Mouse (Mus musculus) CD4-positive, CD25-positive, alpha-beta regulatory T cell, adult 9 weeks (primary cell): Measurements from ENCODE around the gene Gm36245. TPM values are rescaled to one million over a fixed set of nuclear protein-coding genes. Genes with fewer than 3 reads are reported as not detected.

Source experiments
- polyA plus RNA-seq: library from polyadenylated mRNA; unstranded; fragments of 100-300 nt; shearing (Covaris generic); gene quantifications from one replicate; pipeline ENCODE4 v1.2.1, GENCODE M21; 2017

Gm36245 gene
- not detected for polyA plus RNA-seq

DNA sequence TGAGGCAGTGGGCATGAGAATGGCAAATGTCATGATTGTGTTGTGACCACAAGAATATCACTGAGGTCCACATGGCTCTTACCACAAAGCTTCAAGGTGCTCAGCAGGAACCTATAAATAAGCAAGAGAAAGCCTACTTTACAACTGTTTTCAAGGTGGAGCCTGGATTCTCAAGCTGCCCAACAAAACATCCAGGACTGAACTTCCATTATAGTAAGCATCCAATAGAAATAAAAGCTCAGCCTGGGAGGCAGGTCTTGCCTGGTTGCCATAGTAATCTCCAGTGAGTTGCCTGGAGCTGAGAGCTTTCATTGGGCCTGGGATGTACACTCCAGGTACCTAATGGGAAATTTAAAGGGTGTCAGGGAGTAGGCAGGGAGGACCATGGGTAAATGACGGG, at the start of gene Gm36245:
Gene Gm36245 (plus strand): TSS at position 301 of the 400 bp plus-strand sequence.

DNA sequence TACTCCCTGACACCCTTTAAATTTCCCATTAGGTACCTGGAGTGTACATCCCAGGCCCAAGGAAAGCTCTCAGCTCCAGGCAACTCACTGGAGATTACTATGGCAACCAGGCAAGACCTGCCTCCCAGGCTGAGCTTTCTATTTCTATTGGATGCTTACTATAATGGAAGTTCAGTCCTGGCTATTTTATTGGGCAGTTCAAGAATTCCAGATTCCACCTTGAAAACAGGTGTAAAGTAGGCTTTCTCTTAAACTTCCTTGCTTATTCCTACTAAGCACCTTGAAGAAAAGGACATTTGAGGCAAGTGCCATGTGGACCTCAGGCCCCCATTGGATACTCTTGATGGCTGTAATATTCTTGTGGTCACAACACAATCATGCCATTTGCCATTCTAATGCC, 37.3 kb upstream of the Gm36245 start, which contains the start of gene 1700025B11Rik:
Gene 1700025B11Rik (minus strand): TSS at position 101 of the 400 bp plus-strand sequence.

DNA sequence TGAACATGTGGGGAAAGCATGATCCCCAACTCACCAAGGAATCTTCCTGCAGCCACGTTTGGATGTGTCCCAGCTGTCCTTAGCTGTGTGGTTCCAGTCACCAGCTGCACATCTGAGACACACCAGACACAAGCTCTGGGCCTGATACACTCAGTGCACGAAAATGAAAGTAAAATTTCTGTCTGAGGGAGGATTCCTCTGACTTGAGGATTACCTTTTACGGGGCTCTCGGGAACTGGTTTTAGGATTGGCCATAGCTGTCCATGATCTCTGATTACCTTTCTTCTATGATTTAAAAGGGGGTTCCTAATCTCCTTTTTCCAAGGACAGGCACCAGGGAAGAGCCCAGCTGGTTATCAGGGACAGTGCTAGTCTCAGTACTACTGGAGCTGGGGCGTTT, 3.1 kb upstream of the Gm36245 start, which contains the start of gene Apol10b:
Gene Apol10b (minus strand): TSS at position 165 of the 400 bp plus-strand sequence.

DNA sequence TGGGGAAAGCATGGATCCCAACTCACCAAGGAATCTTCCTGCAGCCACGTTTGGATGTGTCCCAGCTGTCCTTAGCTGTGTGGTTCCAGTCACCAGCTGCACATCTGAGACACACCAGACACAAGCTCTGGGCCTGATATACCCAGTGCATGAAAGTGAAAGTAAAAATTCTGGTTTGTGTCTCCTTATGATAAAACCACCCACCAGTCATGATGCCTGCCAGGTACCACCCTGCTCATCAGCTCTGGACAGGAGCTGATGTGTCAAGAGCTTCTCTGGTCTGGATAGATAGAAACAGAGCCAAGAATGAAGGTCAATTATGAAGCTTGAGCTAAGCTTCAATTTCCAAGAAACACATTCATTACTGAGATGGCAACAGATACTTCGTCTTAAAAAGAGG, 44.1 kb downstream of the Gm36245 start, which contains the start of gene Apol11b:
Gene Apol11b (minus strand): TSS at position 111 of the 400 bp plus-strand sequence.

Other genes starting within 250 kb of the Gm36245 start
- not detected for gene Apol7a, start 200.1 kb upstream of the Gm36245 start, polyA plus RNA-seq
- gene Apol9a, start 188.1 kb upstream of the Gm36245 start, polyA plus RNA-seq = 3.5 TPM
- gene Apol7b, start 151.8 kb upstream of the Gm36245 start, polyA plus RNA-seq = 1.2 TPM
- not detected for gene Apol10a, start 122.2 kb upstream of the Gm36245 start, polyA plus RNA-seq
- gene Apol11a, start 91.0 kb upstream of the Gm36245 start, polyA plus RNA-seq = not detected
- gene Apol7c, start 65.9 kb upstream of the Gm36245 start, polyA plus RNA-seq = 0.26 TPM
- not detected for gene 1700025B11Rik, start 37.4 kb upstream of the Gm36245 start, polyA plus RNA-seq
- 3.7 TPM for gene Apol10b, start 3.1 kb upstream of the Gm36245 start, polyA plus RNA-seq
- gene Apol11b, start 44.0 kb downstream of the Gm36245 start, polyA plus RNA-seq = not detected
- gene Apol7e, start 99.6 kb downstream of the Gm36245 start, polyA plus RNA-seq = 97.9 TPM
- 20.9 TPM for gene Apol9b, start 129.8 kb downstream of the Gm36245 start, polyA plus RNA-seq
- 0.78 TPM for gene Apol8, start 157.7 kb downstream of the Gm36245 start, polyA plus RNA-seq
- gene Myh9, start 242.9 kb downstream of the Gm36245 start, polyA plus RNA-seq = 436 TPM